Mouse (Mus musculus) central nervous system, embryonic 11.5 days (tissue): ENCODE measurements around the gene Zfp977. TPM values are rescaled to one million over a fixed set of nuclear protein-coding genes. Genes with fewer than 3 reads are reported as not detected.

Source experiments
- polyA plus RNA-seq: library from polyadenylated mRNA; depleted of rRNA; stranded (reverse); fragments of >200 nt; gene quantifications from 2 replicates; pipeline ENCODE4 v1.2.3, GENCODE M21; 2012; rRNA removed

Gene Zfp977
- 0.50 and 1.2 TPM in 2 replicates for polyA plus RNA-seq

DNA sequence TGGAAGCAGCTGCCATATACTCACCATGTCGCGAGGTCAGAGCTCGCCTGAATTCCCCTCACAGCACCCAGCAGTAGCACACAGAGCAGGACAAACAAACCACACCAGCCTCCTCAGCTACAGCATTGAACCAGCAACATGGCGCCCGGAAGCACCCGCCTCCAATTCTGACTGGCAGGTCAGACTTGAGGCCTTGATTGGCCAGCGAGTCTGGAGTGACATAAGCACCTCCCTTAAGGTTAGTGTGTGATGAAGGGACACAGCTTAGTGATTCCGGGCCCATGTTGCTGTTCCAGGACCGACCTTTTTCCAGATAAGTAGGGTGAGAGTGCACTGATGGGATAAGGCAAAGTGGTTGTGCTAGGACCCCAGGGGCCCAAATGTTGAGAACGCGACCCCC, at the start of gene Zfp977:
Gene Zfp977, minus strand, starts transcription at position 135 of the 400 bp plus-strand sequence.

DNA sequence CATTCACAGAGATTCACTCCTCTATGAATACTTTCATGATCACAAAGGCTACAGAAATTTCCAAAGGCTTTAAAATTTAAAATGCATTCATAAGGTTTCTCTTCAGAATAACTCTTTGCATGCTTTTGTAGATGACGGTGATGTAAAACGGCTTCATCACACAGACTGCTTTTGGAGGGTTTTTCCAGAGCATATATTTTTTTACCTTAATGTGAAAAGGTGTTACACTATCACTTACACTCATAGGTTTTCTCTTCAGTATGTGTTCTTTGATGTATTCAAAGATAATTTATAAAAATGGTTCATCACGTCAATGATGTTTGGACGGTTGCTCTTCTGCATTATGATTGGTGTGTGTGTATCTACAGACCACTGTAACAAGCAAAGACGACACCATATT, 13.9 kb downstream of the Zfp977 start, which contains the start of gene Gm21028:
Gene Gm21028, minus strand, starts transcription at position 101 of the 400 bp plus-strand sequence.

Other genes with a start within 250 kb of the Zfp977 start
- gene 4933421I07Rik, start 144.4 kb downstream of the Zfp977 start, polyA plus RNA-seq, result not detected in 2 replicates
- 11.6 and 17.2 TPM in 2 replicates for gene Zfp141, start 86.8 kb downstream of the Zfp977 start, polyA plus RNA-seq
- not detected in 2 replicates for gene Gm21028, start 14.0 kb downstream of the Zfp977 start, polyA plus RNA-seq
- gene Zfp976, start 50.0 kb upstream of the Zfp977 start, polyA plus RNA-seq, result 1.9 and 3.3 TPM in 2 replicates
- gene Zfp975, start 100.2 kb upstream of the Zfp977 start, polyA plus RNA-seq, result 2.3 and 5.7 TPM in 2 replicates
- gene Gm17067, start 134.5 kb upstream of the Zfp977 start, polyA plus RNA-seq, result not detected in 2 replicates
- gene Vmn2r62, start 201.0 kb upstream of the Zfp977 start, polyA plus RNA-seq, result not detected in 2 replicates